Mouse (Mus musculus): Measurements from ENCODE around the gene Fam166b. TPM values are rescaled to one million over a fixed set of nuclear protein-coding genes. Genes with fewer than 3 reads are reported as not detected.

Fam166b gene
- 0.11 and 0.55 TPM in 2 replicates for polyA plus RNA-seq (2015; fragmentation: Nextera tagmentation; extraction: Ambion mirVana)

GRCm38 (mm10) chr4:43428946-43429345 lies at the start of gene Fam166b:
Fam166b (minus strand) TSS chr4:43429134.

GRCm38 (mm10) chr4:43454041-43454836 lies 25.3 kb upstream of the Fam166b start, which contains the start of gene Cd72:
Cd72 (minus strand) TSS chr4:43454628.

GRCm38 (mm10) chr4:43441639-43442038 lies 12.7 kb upstream of the Fam166b start, which contains the start of gene Tesk1:
Tesk1 (plus strand) TSS chr4:43441939.

GRCm38 (mm10) chr4:43381408-43382154 lies 47.4 kb downstream of the Fam166b start, which contains the start of gene Rusc2:
Rusc2 (plus strand) TSS chr4:43381979.

Other genes starting within 250 kb of the Fam166b start
- gene Atp8b5, start 162.0 kb downstream of the Fam166b start, polyA plus RNA-seq (2015; fragmentation: Nextera tagmentation; extraction: Ambion mirVana), result 0.23 and 0.71 TPM in 2 replicates
- gene Rusc2, start 47.2 kb downstream of the Fam166b start, polyA plus RNA-seq (2015; fragmentation: Nextera tagmentation; extraction: Ambion mirVana), result 14.3 and 18.3 TPM in 2 replicates
- gene Tesk1, start 12.8 kb upstream of the Fam166b start, polyA plus RNA-seq (2015; fragmentation: Nextera tagmentation; extraction: Ambion mirVana), result 7.3 and 7.7 TPM in 2 replicates
- gene Cd72, start 25.5 kb upstream of the Fam166b start, polyA plus RNA-seq (2015; fragmentation: Nextera tagmentation; extraction: Ambion mirVana), result 3.2 and 3.8 TPM in 2 replicates
- 0.41 TPM in 1 of 2 replicates, not detected in the other for gene Sit1, start 54.6 kb upstream of the Fam166b start, polyA plus RNA-seq (2015; fragmentation: Nextera tagmentation; extraction: Ambion mirVana)
- 127 and 185 TPM in 2 replicates for gene Ccdc107, start 63.8 kb upstream of the Fam166b start, polyA plus RNA-seq (2015; fragmentation: Nextera tagmentation; extraction: Ambion mirVana)
- 6.2 and 8.6 TPM in 2 replicates for gene Arhgef39, start 70.6 kb upstream of the Fam166b start, polyA plus RNA-seq (2015; fragmentation: Nextera tagmentation; extraction: Ambion mirVana)
- 2.2 and 3.2 TPM in 2 replicates for gene Car9, start 77.8 kb upstream of the Fam166b start, polyA plus RNA-seq (2015; fragmentation: Nextera tagmentation; extraction: Ambion mirVana)
- 81.1 and 120 TPM in 2 replicates for gene Tpm2, start 94.6 kb upstream of the Fam166b start, polyA plus RNA-seq (2015; fragmentation: Nextera tagmentation; extraction: Ambion mirVana)
- gene Creb3, start 133.2 kb upstream of the Fam166b start, polyA plus RNA-seq (2015; fragmentation: Nextera tagmentation; extraction: Ambion mirVana), result 167 and 207 TPM in 2 replicates
- 67.9 and 68.8 TPM in 2 replicates for gene Tln1, start 133.6 kb upstream of the Fam166b start, polyA plus RNA-seq (2015; fragmentation: Nextera tagmentation; extraction: Ambion mirVana)
- gene Rgp1, start 149.6 kb upstream of the Fam166b start, polyA plus RNA-seq (2015; fragmentation: Nextera tagmentation; extraction: Ambion mirVana), result 12.4 and 20.5 TPM in 2 replicates
- gene Gba2, start 149.7 kb upstream of the Fam166b start, polyA plus RNA-seq (2015; fragmentation: Nextera tagmentation; extraction: Ambion mirVana), result 9.6 and 13.0 TPM in 2 replicates
- gene Msmp, start 155.4 kb upstream of the Fam166b start, polyA plus RNA-seq (2015; fragmentation: Nextera tagmentation; extraction: Ambion mirVana), result 1.9 and 2.8 TPM in 2 replicates
- gene Npr2, start 202.8 kb upstream of the Fam166b start, polyA plus RNA-seq (2015; fragmentation: Nextera tagmentation; extraction: Ambion mirVana), result 11.2 and 13.3 TPM in 2 replicates
- 0.72 and 0.92 TPM in 2 replicates for gene Spag8, start 224.5 kb upstream of the Fam166b start, polyA plus RNA-seq (2015; fragmentation: Nextera tagmentation; extraction: Ambion mirVana)
- gene Hint2, start 227.3 kb upstream of the Fam166b start, polyA plus RNA-seq (2015; fragmentation: Nextera tagmentation; extraction: Ambion mirVana), result 236 and 326 TPM in 2 replicates
- 3.6 and 4.9 TPM in 2 replicates for gene Tmem8b, start 239.8 kb upstream of the Fam166b start, polyA plus RNA-seq (2015; fragmentation: Nextera tagmentation; extraction: Ambion mirVana)
- 2.9 and 3.1 TPM in 2 replicates for gene Fam221b, start 240.0 kb upstream of the Fam166b start, polyA plus RNA-seq (2015; fragmentation: Nextera tagmentation; extraction: Ambion mirVana)